Mouse (Mus musculus) hematopoietic multipotent progenitor cell, adult 10-12 weeks (in vitro differentiated cells): Measurements from ENCODE around the gene Cntnap2. TPM values are rescaled to one million over a fixed set of nuclear protein-coding genes. Genes with fewer than 3 reads are reported as not detected.

Experiments
- polyA plus RNA-seq: library from polyadenylated mRNA; stranded (reverse); fragments of >175 nt; gene quantifications from 2 replicates; pipeline ENCODE4 v1.2.3, GENCODE M21; 2012; ENCODE audit warnings: low replicate concordance

Gene Cntnap2
- not detected in 2 replicates for polyA plus RNA-seq

DNA sequence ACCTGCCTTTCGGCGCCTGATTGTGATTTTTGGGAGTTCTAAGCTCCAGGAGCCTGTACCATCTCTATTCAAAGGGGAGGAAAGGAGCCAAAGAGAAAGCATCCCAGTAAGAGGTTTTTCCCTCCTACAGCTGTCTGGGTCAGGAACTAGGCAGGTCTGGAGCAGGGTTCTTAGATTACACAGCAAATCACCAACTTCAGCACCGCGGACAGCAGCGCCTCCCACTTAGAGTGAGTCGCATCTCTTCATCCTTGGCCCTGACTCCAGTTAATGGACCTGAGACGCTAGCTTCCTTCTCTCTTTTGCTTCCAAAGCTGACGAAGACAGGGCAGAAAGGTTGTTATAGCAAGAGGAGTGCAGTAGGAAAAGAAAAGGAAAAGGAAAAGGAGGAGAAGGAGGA lies at the start of gene Cntnap2:
TSS of gene Cntnap2 (plus strand) at position 267 of the 400 bp plus-strand sequence.

